Mouse (Mus musculus): Measurements from ENCODE around the gene Fam69b.

DNA sequence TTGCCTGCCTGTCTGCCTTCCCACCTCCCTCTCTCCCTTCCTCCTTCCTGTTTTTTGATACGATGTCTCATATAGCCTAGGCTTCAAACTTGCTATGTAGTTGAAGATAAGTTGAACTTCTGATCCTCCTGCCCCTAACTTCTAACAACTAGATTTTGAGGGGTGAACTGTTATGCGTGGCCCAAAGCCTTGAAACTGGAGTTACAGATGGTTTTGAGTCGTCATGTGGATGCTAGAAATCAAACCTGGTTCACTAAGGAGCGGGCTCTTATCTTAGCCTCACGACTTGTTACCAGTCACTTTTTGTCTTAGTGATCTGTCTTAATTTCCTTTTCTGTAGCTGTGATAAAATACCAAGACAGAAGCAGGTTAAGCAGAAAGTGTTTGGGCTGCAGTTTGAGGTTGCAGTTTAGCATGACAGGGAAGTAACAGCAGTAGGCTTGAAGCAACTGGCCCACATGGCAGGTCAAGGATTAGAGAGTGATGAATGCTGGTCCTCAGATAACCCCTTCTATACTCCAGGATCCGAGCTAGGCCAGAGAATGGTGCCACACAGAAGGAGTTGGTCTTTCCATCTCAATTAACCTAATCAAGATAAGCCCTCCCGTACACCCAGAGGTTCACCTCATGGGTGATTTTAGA lies 12.9 kb downstream of the Fam69b start:
- TF ChIP-seq HCFC1 (IDR thresholded peaks at IDR 0.05; ENCODE audit: borderline replicate concordance, insufficient read depth, low read length) (no peak), ZNF384 (IDR thresholded peaks at IDR 0.05; ENCODE audit: low read depth, low read length) (no peak), ZC3H11A (IDR thresholded peaks at IDR 0.05; ENCODE audit: borderline replicate concordance, low read depth, low read length) (no peak), CHD2 (IDR thresholded peaks at IDR 0.05; ENCODE audit: low read depth, low read length) (no peak), MAFK (IDR thresholded peaks at IDR 0.05; ENCODE audit: insufficient read depth, low read depth, low read length) (no peak)
